Mouse (Mus musculus) myocyte (in vitro differentiated cells): ENCODE measurements at regions not wholly inside any gene's neighbourhood (a gene's known extent, or its start where the extent isn't known, plus 50 kb on each side); places are given as distances from the start of the nearest gene placed in this dataset.

Experiments
- CEBPB ChIP-seq: IDR thresholded peaks from 2 replicates; pipeline ENCODE4 v1.6.1; 2011; ENCODE audit warnings: mild to moderate bottlenecking, moderate library complexity; ENCODE audit not compliant: poor library complexity, insufficient read depth, severe bottlenecking
- E2F4 ChIP-seq: IDR thresholded peaks from one replicate; pipeline ENCODE4 v1.6.1; 2011; ENCODE audit warnings: mild to moderate bottlenecking, control low read depth, moderate library complexity; ENCODE audit not compliant: insufficient read depth
- MAX ChIP-seq: IDR thresholded peaks from one replicate; pipeline ENCODE4 v1.6.1; 2011; ENCODE audit warnings: low read depth, mild to moderate bottlenecking, control low read depth
- MYOD1 ChIP-seq, 3 experiments: IDR thresholded peaks; one replicate each; pipeline ENCODE4 v1.6.1; 2011; ENCODE audit warnings: control low read depth in 2 of 3, low read depth in 2 of 3, mild to moderate bottlenecking in 2 of 3, moderate library complexity in 1 of 3; ENCODE audit not compliant: insufficient read length in 2 of 3, control insufficient read depth in 1 of 3
- MYOG ChIP-seq, 3 experiments: IDR thresholded peaks; one replicate each; pipeline ENCODE4 v1.6.1; 2011; ENCODE audit warnings: control low read depth in 2 of 3, low read depth in 2 of 3, mild to moderate bottlenecking in 2 of 3; ENCODE audit not compliant: insufficient read length in 2 of 3, control insufficient read depth in 1 of 3, insufficient read depth in 1 of 3
- POLR2A ChIP-seq: IDR thresholded peaks from one replicate; pipeline ENCODE4 v1.6.1; 2011; ENCODE audit warnings: low read depth, mild to moderate bottlenecking, control low read depth, moderate library complexity; ENCODE audit not compliant: insufficient read length
- POLR2AphosphoS2 ChIP-seq: IDR thresholded peaks from one replicate; pipeline ENCODE4 v1.6.1; 2011; ENCODE audit warnings: low read depth, control low read depth; ENCODE audit not compliant: insufficient read length
- REST ChIP-seq: IDR thresholded peaks from one replicate; pipeline ENCODE4 v1.6.1; 2011; ENCODE audit warnings: mild to moderate bottlenecking, control low read depth, moderate library complexity; ENCODE audit not compliant: insufficient read depth, insufficient read length
- SRF ChIP-seq: IDR thresholded peaks from one replicate; pipeline ENCODE4 v1.6.1; 2011; ENCODE audit warnings: low read depth; ENCODE audit not compliant: control insufficient read depth, insufficient read length
- TCF12 ChIP-seq: IDR thresholded peaks from one replicate; pipeline ENCODE4 v1.6.1; 2011; ENCODE audit warnings: mild to moderate bottlenecking, control low read depth; ENCODE audit not compliant: poor library complexity, insufficient read depth, severe bottlenecking
- TCF3 ChIP-seq: IDR thresholded peaks from one replicate; pipeline ENCODE4 v1.6.1; 2011; ENCODE audit warnings: low read depth, control low read depth; ENCODE audit not compliant: insufficient read length
- USF1 ChIP-seq: IDR thresholded peaks from one replicate; pipeline ENCODE4 v1.6.1; 2011; ENCODE audit warnings: low read depth, mild to moderate bottlenecking, control low read depth, moderate library complexity

GRCm38 (mm10) chr3:56753654-56754053 lies 548.1 kb downstream of the Tm4sf1 start:
- TF ChIP-seq POLR2A (no peak), REST (no peak), TCF12 (no peak), CEBPB (no peak), MAX (no peak), E2F4 (no peak), MYOD1 (IDR thresholded peaks at IDR 0.05; ENCODE audit: control insufficient read depth in 1 of 3, insufficient read length in 2 of 3, low read depth in 2 of 3) (no peak), MYOG (IDR thresholded peaks at IDR 0.05; ENCODE audit: control insufficient read depth in 1 of 3, insufficient read depth in 1 of 3, insufficient read length in 2 of 3, low read depth in 2 of 3) (no peak), POLR2AphosphoS2 (no peak), USF1 (no peak), SRF (no peak), TCF3 (no peak)
